ENCODE assay signal across 19 mouse cellular contexts in the genomic region with DNA sequence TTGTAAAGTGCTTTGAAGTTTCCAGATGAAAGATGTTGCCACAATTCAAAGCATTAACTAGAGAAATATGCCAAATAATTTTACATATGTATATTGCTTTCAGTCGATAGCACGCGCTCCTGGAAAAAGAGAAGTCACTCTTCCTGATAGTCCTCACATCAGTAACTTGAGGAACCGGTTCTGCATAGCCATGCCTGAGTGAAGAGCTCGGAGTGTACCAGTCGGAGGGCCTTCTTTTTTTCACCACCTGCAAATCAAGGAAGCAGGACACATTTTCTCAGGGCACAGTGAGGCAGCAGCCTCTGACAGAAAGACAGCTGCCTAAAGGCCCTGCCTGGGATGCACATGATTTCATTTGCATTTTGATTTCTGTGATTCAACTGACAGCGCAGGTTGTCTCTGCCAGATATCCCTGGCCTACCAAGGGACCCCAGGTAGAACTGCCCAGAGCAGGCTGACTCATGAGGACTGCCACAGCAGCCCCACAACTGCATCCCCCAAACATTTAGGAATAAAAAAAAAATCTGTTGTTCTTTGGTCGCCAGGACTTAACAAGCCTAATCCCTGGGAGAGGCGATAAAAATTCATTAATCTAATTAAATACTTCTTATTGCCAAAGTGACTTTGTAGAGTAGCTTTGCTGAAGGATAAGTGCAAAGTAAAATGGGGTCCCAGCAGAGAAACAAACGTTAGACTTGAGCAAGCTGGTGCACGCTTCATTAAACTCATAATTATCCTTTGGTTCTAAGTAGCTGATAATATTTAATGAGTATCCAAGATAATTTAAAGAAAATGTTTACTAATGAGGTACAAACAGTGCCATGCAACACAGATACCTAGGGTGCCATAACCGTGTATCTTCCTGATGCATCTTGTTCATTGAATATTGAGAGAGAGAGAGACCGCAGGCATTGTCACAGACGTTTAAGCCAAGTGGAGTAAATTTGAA.
DNase-seq lines count a peak whose midpoint lies in the region; ATAC-seq and TF ChIP-seq lines count a peak whose summit lies in the region.
"Had no signal": no experiment of that assay in that cellular context is flagged by ENCODE, and none has a peak within 500 bp of the region (broad histone marks: within the 10 kb centered on the region; RNA-seq: fewer than 3 reads in every experiment).

No protein-coding gene starts in this region.

- TF ChIP-seq CTCF in stomach, postnatal 0 days (IDR thresholded peaks at IDR 0.05; ENCODE audit: low read depth): no peak

- no peaks in the 10 kb centered on the region for H3K36me3 ChIP-seq in embryonic facial prominence, embryonic 11.5 days (replicated peaks; ENCODE audit: control insufficient read depth, insufficient read depth, low read depth, low read length)
- no peaks in the 10 kb centered on the region for H3K36me3 ChIP-seq in embryonic facial prominence, embryonic 10.5 days (replicated peaks)
- H3K36me3 ChIP-seq in kidney, embryonic 16.5 days (ENCODE audit: insufficient read depth, low read length): no peaks in the 10 kb centered on the region
- no peaks in the 10 kb centered on the region for H3K36me3 ChIP-seq in stomach, embryonic 14.5 days (ENCODE audit: control insufficient read depth, insufficient read depth, low read length)
- H3K36me3 ChIP-seq in stomach, postnatal 0 days (ENCODE audit: control insufficient read depth, insufficient read depth, low read length): no peaks in the 10 kb centered on the region
- H3K36me3 ChIP-seq: heart, embryonic 10.5 days; stomach, embryonic 15.5 days had no signal

- 0 out of 2 replicates have a peak, but pooled peaks have one; percentile 34 for ATAC-seq in embryonic facial prominence, embryonic 11.5 days (replicated peaks; ENCODE audit: insufficient number of reproducible peaks, low FRiP score, low TSS enrichment, low read depth)
- peak; percentile 73; the same call in 1 of the 2 replicates for ATAC-seq in kidney, embryonic 16.5 days (ENCODE audit: low FRiP score, low TSS enrichment)
- ATAC-seq in stomach, embryonic 14.5 days (ENCODE audit: insufficient number of reproducible peaks, insufficient read depth, low FRiP score, low read depth): 0 out of 2 replicates have a peak, but pooled peaks have one; percentile 28
- ATAC-seq in stomach, postnatal 0 days (ENCODE audit: low FRiP score, low TSS enrichment): no peak
- ATAC-seq: forebrain, embryonic 16.5 days had no signal

- no peak overlapping the region for H3K4me2 ChIP-seq in embryonic facial prominence, embryonic 11.5 days (ENCODE audit: low read depth, low read length)
- no peak overlapping the region for H3K4me2 ChIP-seq in kidney, embryonic 16.5 days (replicated peaks; ENCODE audit: low read depth, low read length)
- H3K4me2 ChIP-seq in stomach, embryonic 14.5 days (replicated peaks; ENCODE audit: low read depth, low read length): no peak overlapping the region
- no peak overlapping the region for H3K4me2 ChIP-seq in stomach, postnatal 0 days (replicated peaks; ENCODE audit: low read depth)
- H3K4me2 ChIP-seq: stomach, embryonic 15.5 days had no signal

- peak; percentile 24 for DNase-seq in embryonic facial prominence, embryonic 11.5 days (ENCODE audit: low spot score)
- no peak for DNase-seq in embryonic facial prominence, embryonic 10.5 days (ENCODE audit: low spot score)
- no peak for DNase-seq in kidney, adult 9 months
- DNase-seq in stomach, postnatal 0 days (ENCODE audit: low spot score): no peak
- DNase-seq in cerebellum, adult 9-11 months: no peak
- DNase-seq in retina, postnatal 1 day: no peak
- DNase-seq: cerebellum, postnatal 10 days; heart, postnatal 10 days; layer of hippocampus, postnatal 36 days; liver; lung, adult 2 months; spleen, adult 18-20 months had no signal

- no peak overlapping the region for H3K27ac ChIP-seq in embryonic facial prominence, embryonic 11.5 days (replicated peaks; ENCODE audit: low read depth, low read length)
- no peak overlapping the region for H3K27ac ChIP-seq in embryonic facial prominence, embryonic 10.5 days (replicated peaks)
- no peak overlapping the region for H3K27ac ChIP-seq in kidney, embryonic 16.5 days (ENCODE audit: low read length)
- H3K27ac ChIP-seq in stomach, embryonic 14.5 days (ENCODE audit: low read length): no peak overlapping the region
- H3K27ac ChIP-seq in stomach, postnatal 0 days (replicated peaks): no peak overlapping the region
- H3K27ac ChIP-seq: heart, embryonic 10.5 days; stomach, embryonic 15.5 days had no signal

- H3K9ac ChIP-seq in embryonic facial prominence, embryonic 11.5 days (replicated peaks; ENCODE audit: low read length): no peak overlapping the region
- no peak overlapping the region for H3K9ac ChIP-seq in kidney, embryonic 16.5 days (replicated peaks; ENCODE audit: low read length)
- H3K9ac ChIP-seq in stomach, embryonic 14.5 days (replicated peaks; ENCODE audit: low read depth, low read length): no peak overlapping the region
- no peak overlapping the region for H3K9ac ChIP-seq in stomach, postnatal 0 days (ENCODE audit: low read length)
- H3K9ac ChIP-seq: stomach, embryonic 15.5 days had no signal

- H3K9me3 ChIP-seq in embryonic facial prominence, embryonic 11.5 days (replicated peaks; ENCODE audit: control insufficient read depth, low read length): no peaks in the 10 kb centered on the region
- H3K9me3 ChIP-seq in embryonic facial prominence, embryonic 10.5 days: no peaks in the 10 kb centered on the region
- H3K9me3 ChIP-seq in kidney, embryonic 16.5 days (ENCODE audit: low read length): no peaks in the 10 kb centered on the region
- H3K9me3 ChIP-seq in stomach, embryonic 14.5 days (ENCODE audit: control insufficient read depth, low read depth, low read length): no peaks in the 10 kb centered on the region
- H3K9me3 ChIP-seq in stomach, postnatal 0 days (ENCODE audit: control insufficient read depth, low read length): no peaks in the 10 kb centered on the region
- H3K9me3 ChIP-seq: heart, embryonic 10.5 days; megakaryocyte, embryonic 14.5 days; stomach, embryonic 15.5 days had no signal

- no peak overlapping the region for H3K4me3 ChIP-seq in embryonic facial prominence, embryonic 11.5 days (ENCODE audit: low read depth, low read length)
- no peak overlapping the region for H3K4me3 ChIP-seq in embryonic facial prominence, embryonic 10.5 days
- no peak overlapping the region for H3K4me3 ChIP-seq in kidney, embryonic 16.5 days (ENCODE audit: low read length)
- H3K4me3 ChIP-seq in stomach, embryonic 14.5 days (ENCODE audit: low read depth, low read length): no peak overlapping the region
- H3K4me3 ChIP-seq in stomach, postnatal 0 days (ENCODE audit: low read depth, low read length): no peak overlapping the region
- H3K4me3 ChIP-seq: heart, embryonic 10.5 days; megakaryocyte, embryonic 14.5 days; myocyte; stomach, embryonic 15.5 days had no signal

- no peak for TF ChIP-seq EP300 in stomach, postnatal 0 days (optimal IDR thresholded peaks at IDR 0.05)

- no peaks in the 10 kb centered on the region for H3K27me3 ChIP-seq in embryonic facial prominence, embryonic 11.5 days (ENCODE audit: control insufficient read depth, insufficient read depth, low read length)
- no peaks in the 10 kb centered on the region for H3K27me3 ChIP-seq in embryonic facial prominence, embryonic 10.5 days (replicated peaks; ENCODE audit: low read depth, poor library complexity, severe bottlenecking)
- no peaks in the 10 kb centered on the region for H3K27me3 ChIP-seq in kidney, embryonic 16.5 days (ENCODE audit: insufficient read depth, low read length)
- H3K27me3 ChIP-seq in stomach, embryonic 14.5 days (ENCODE audit: control insufficient read depth, insufficient read depth, low read length): no peaks in the 10 kb centered on the region
- no peaks in the 10 kb centered on the region for H3K27me3 ChIP-seq in stomach, postnatal 0 days (ENCODE audit: control insufficient read depth, insufficient read depth, low read length)
- H3K27me3 ChIP-seq: megakaryocyte, embryonic 14.5 days; stomach, embryonic 15.5 days had no signal

- H3K4me1 ChIP-seq in embryonic facial prominence, embryonic 11.5 days (ENCODE audit: control insufficient read depth, insufficient read depth, low read length): no peaks in the 10 kb centered on the region
- no peaks in the 10 kb centered on the region for H3K4me1 ChIP-seq in embryonic facial prominence, embryonic 10.5 days
- 0 out of 2 replicates have a peak, but pooled peaks cover 4% of the 10 kb centered on the region for H3K4me1 ChIP-seq in kidney, embryonic 16.5 days (ENCODE audit: insufficient read depth, low read length)
- H3K4me1 ChIP-seq in stomach, embryonic 14.5 days (ENCODE audit: control insufficient read depth, insufficient read depth, low read length): no peaks in the 10 kb centered on the region
- H3K4me1 ChIP-seq in stomach, postnatal 0 days (replicated peaks; ENCODE audit: control insufficient read depth, insufficient read depth): no peaks in the 10 kb centered on the region
- H3K4me1 ChIP-seq: heart, embryonic 10.5 days; megakaryocyte, embryonic 14.5 days; stomach, embryonic 15.5 days had no signal

- 50% methylated on average over 14 of the region's 14 CpGs for WGBS in embryonic facial prominence, embryonic 11.5 days
- WGBS in embryonic facial prominence, embryonic 10.5 days: 49% methylated on average over 14 of the region's 14 CpGs
- WGBS in kidney, embryonic 16.5 days: 45% methylated on average over 14 of the region's 14 CpGs
- WGBS in stomach, embryonic 14.5 days: 57% methylated on average over 14 of the region's 14 CpGs
- 42% methylated on average over 14 of the region's 14 CpGs for WGBS in stomach, postnatal 0 days
